Mouse (Mus musculus): ENCODE results near the gene Fhdc1.

- TF ChIP-seq POLR2A (IDR thresholded peaks at IDR 0.05; ENCODE audit: borderline replicate concordance, low read depth, low read length) (no peak), CTCF (IDR thresholded peaks at IDR 0.05; ENCODE audit: low read depth, low read length) (no peak)
These were observed 12.4 kb upstream of the Fhdc1 start for GRCm38 (mm10) chr3:84492657-84493056.

Measured in bone marrow macrophage, adult 2 months (primary cell).